Mouse (Mus musculus): Measurements from ENCODE around the gene Cyp2d22. TPM values are rescaled to one million over a fixed set of nuclear protein-coding genes. Genes with fewer than 3 reads are reported as not detected.

Cyp2d22 gene
- polyA plus RNA-seq (2012): 0.16 and 0.25 TPM in 2 replicates

GRCm38 (mm10) chr15:82379871-82380713, at the start of gene Cyp2d22:
Cyp2d22 (minus strand) TSS chr15:82380260.

GRCm38 (mm10) chr15:82406981-82407380, 26.9 kb upstream of the Cyp2d22 start, which contains the start of gene Cyp2d10:
Cyp2d10 (minus strand) TSS chr15:82407195.

GRCm38 (mm10) chr15:82393922-82394321, 13.9 kb upstream of the Cyp2d22 start, which contains the start of gene Cyp2d11:
Cyp2d11 (minus strand) TSS chr15:82394022.

GRCm38 (mm10) chr15:82354126-82354945, 25.7 kb downstream of the Cyp2d22 start, which contains the start of gene Ndufa6:
Ndufa6 (minus strand) TSS chr15:82354322.

GRCm38 (mm10) chr15:82338593-82339112, 41.4 kb downstream of the Cyp2d22 start, which contains the start of the genes Naga, Pheta2 and Smdt1:
Naga (minus strand) TSS chr15:82338925.
Pheta2 (plus strand) TSS chr15:82338942.
Smdt1 (plus strand) TSS chr15:82338959.

Other genes with a start within 250 kb of the Cyp2d22 start
- gene Srebf2, start 233.1 kb downstream of the Cyp2d22 start, polyA plus RNA-seq (2012): 297 and 300 TPM in 2 replicates
- 4.9 and 16.3 TPM in 2 replicates for gene Shisa8, start 167.4 kb downstream of the Cyp2d22 start, polyA plus RNA-seq (2012)
- gene Tnfrsf13c, start 155.9 kb downstream of the Cyp2d22 start, polyA plus RNA-seq (2012): 10.6 and 13.7 TPM in 2 replicates
- gene Cenpm, start 135.5 kb downstream of the Cyp2d22 start, polyA plus RNA-seq (2012): 93.2 and 113 TPM in 2 replicates
- gene 1500009C09Rik, start 127.9 kb downstream of the Cyp2d22 start, polyA plus RNA-seq (2012): not detected in 2 replicates
- 0.25 and 0.28 TPM in 2 replicates for gene Sept3, start 105.4 kb downstream of the Cyp2d22 start, polyA plus RNA-seq (2012)
- gene Wbp2nl, start 81.3 kb downstream of the Cyp2d22 start, polyA plus RNA-seq (2012): 0.07 TPM in 1 of 2 replicates, not detected in the other
- 216 and 233 TPM in 2 replicates for gene Naga, start 41.3 kb downstream of the Cyp2d22 start, polyA plus RNA-seq (2012)
- 2.9 and 3.3 TPM in 2 replicates for gene Pheta2, start 41.3 kb downstream of the Cyp2d22 start, polyA plus RNA-seq (2012)
- 126 and 146 TPM in 2 replicates for gene Smdt1, start 41.3 kb downstream of the Cyp2d22 start, polyA plus RNA-seq (2012)
- 334 and 349 TPM in 2 replicates for gene Ndufa6, start 25.9 kb downstream of the Cyp2d22 start, polyA plus RNA-seq (2012)
- not detected in 2 replicates for gene Cyp2d11, start 13.8 kb upstream of the Cyp2d22 start, polyA plus RNA-seq (2012)
- gene Cyp2d10, start 26.9 kb upstream of the Cyp2d22 start, polyA plus RNA-seq (2012): not detected in 2 replicates
- not detected in 2 replicates for gene Cyp2d9, start 53.2 kb upstream of the Cyp2d22 start, polyA plus RNA-seq (2012)
- not detected in 2 replicates for gene Cyp2d12, start 174.8 kb upstream of the Cyp2d22 start, polyA plus RNA-seq (2012)
- not detected in 2 replicates for gene Cyp2d34, start 240.7 kb upstream of the Cyp2d22 start, polyA plus RNA-seq (2012)

All from megakaryocyte-erythroid progenitor cell, adult 5 weeks (primary cell).